Mouse (Mus musculus) left cerebral cortex, adult 8-10 months (tissue): ENCODE data around the gene Nop56. TPM values are rescaled to one million over a fixed set of nuclear protein-coding genes. Genes with fewer than 3 reads are reported as not detected.

Experiments
- DNase-seq, 2 experiments: peaks; one replicate each; pipeline ENCODE4 v3.0.0; 2022; ENCODE audit warnings: low spot score in 2 of 2
- total RNA-seq, 4 experiments: library from RNA; stranded (reverse); gene quantifications; 2 replicates each; pipeline ENCODE4 v1.2.4; 2022

The Nop56 gene
- total RNA-seq, 4 experiments from 2014 or later, result 110 to 128 (median 116) TPM

DNA sequence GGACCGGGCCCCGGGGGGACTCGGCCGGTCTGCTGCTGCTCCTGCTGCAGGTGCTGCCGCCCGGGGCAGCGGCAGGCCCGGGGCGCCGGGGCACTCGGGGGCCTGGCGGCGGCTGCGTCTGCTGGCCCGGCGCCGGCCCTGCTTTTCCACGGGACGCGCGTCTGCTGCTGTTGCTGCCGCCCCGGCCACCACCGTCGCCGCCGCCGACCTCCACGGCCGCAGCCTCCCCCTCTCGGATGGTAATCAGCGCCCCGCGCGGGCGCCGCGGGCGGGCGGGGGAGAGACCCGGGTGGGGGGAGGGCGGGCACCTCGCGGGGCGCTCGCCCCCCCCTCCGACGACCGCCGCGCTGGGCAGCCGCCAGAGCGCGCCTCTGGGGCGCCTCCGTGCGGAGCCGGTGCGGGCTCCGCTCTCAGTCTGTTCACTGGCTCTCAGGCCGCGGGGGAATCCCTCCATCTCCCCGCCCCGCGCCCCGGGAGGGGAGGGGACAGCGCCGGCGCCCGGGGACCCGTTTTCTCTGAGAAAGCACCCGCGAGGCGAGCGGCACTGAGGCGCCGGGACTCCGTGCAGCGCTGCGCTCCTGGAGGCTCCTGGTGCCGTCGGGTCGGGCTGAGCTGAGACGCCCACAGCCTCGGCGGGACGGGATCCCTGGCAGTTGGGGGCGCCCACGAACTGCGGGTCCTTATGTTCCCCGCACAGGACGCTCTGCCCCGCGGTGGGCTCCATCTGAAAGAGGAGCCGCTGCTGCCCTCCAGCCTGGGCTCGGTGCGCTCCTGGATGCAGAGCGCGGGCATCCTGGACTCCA is 21.3 kb downstream of the Nop56 start:
- DNase-seq, result peak in 1 of 2 experiments; percentile 52

DNA sequence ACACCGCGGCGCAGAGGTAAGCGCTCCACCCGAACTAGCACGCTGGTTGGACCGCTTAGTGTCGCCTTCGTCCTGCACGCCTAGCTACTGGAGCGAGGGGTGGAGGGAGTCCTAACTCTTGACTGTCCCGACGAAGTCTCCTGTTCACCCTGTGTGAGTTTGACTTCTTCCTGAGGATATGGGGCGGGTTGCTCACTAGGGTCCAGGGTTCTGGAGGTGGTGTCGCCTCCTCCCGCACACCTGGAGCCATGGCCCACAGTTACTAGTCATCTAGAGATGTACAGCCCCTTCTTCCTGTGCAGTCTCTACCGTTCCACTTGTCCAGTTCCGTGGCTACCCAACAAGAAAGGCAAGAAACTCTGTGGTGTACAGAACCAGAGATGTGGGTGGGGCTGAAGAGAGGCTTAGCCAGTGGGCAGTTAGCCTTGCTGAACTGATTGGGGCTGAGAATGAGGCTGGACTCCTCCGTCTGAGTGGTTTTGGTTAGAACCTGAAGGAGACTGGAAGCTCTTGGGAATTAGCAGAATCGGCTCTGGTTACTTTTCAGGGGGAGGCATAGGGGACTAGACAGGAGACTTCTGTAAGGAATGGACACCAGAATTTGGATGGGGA is 22.0 kb downstream of the Nop56 start:
- DNase-seq, result no peak

DNA sequence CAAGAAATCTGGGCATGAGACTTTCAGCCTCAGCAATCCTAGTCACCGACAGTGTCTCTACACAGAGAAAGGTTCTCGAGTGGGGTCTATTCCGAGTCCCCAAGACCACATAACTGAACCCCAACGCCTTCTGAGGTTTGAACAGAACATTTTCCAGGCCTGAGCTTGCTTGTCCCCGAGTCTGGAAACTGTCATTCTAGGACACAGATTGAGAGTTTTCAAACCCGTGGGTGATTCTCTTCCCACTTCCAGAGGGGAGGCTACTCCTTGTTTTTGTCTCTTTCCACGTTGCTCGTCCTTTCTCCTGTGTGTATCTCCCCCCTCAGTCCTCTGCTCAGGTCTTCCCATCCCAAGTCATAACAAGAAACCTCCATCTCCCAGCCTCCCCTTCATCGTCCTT is 23.4 kb downstream of the Nop56 start:
- no peak for DNase-seq

DNA sequence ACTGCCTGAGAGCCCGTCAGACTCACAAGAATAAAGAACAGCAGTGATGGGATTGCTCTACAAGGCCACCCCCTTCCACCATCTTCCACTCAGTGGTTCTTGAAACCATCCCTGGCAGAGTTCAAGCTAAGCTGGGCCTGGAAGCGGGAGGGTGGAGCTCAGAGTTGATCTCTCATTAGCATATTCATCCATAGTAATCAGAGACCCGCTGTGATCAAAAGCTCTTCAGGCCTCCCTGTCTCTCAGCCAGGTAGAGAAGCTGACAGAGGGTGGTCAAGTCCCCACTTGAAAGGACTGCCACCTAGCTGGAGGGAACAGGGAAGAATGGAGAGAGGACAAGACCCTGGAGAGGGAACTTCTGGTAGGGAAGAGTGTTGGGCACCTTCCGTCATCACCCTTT is 28.8 kb downstream of the Nop56 start:
- DNase-seq, result no peak

DNA sequence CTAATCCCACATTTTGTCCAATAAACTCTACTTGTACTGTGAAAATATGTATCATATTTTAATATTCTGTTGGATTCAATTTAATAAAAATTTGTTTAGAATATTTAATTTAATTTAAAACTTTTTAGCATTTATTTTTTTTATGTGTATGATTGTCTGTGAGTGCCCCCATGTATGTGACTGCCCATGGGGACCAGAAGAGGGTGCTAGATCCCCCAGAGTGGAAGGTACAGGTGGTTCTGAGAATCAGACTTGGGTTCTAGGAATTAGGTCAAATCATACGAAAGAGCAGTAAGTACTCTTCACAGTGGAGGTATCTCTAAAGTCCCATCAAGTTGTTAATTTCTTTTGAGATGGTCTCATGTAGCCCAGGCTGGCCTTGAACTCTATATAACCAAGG is 52.8 kb downstream of the Nop56 start:
- DNase-seq, result no peak

Other genes starting within 250 kb of the Nop56 start
- gene Tgm6, start 162.0 kb upstream of the Nop56 start, total RNA-seq, result under 1 TPM in 3 of 4 experiments, not detected in 1; 0.09 to 0.26 (median 0.23) TPM
- 100 to 1,000 TPM; 100 to 112 (median 102) TPM for gene Snrpb, start 95.0 kb upstream of the Nop56 start, total RNA-seq
- not detected for gene Tmc2, start 79.2 kb upstream of the Nop56 start, total RNA-seq
- gene Idh3b, start 10.1 kb downstream of the Nop56 start, total RNA-seq, result 100 to 1,000 TPM; 288 to 312 (median 295) TPM
- 1 to 10 TPM; 7.7 to 9.1 (median 8.5) TPM for gene Ebf4, start 20.7 kb downstream of the Nop56 start, total RNA-seq
- gene Cpxm1, start 123.1 kb downstream of the Nop56 start, total RNA-seq, result 1 to 10 TPM; 6.9 to 9.2 (median 7.9) TPM
- gene Gm28372, start 130.8 kb downstream of the Nop56 start, total RNA-seq, result not detected
- gene 1700020A23Rik, start 130.8 kb downstream of the Nop56 start, total RNA-seq, result not detected
- gene Tmem239, start 132.0 kb downstream of the Nop56 start, total RNA-seq, result not detected
- 10 to 100 TPM; 67.2 to 90.4 (median 76.7) TPM for gene Vps16, start 149.9 kb downstream of the Nop56 start, total RNA-seq
- 10 to 100 TPM; 23.1 to 29.9 (median 24.1) TPM for gene Pced1a, start 150.3 kb downstream of the Nop56 start, total RNA-seq
- 100 to 1,000 TPM; 217 to 237 (median 225) TPM for gene Ptpra, start 175.8 kb downstream of the Nop56 start, total RNA-seq